Mouse (Mus musculus) cerebellum, postnatal 36 days (tissue): ENCODE data around the gene ccdc198.
"Not testable (repeated sequence)": the region's sequence is repeated elsewhere in the genome, so short reads cannot be mapped to it uniquely, and the experiment has no call there.

Experiments
- DNase-seq, 2 experiments: peaks; one replicate each; pipeline ENCODE4 v3.0.0; 2021 to 2022; ENCODE audit warnings: mixed read lengths in 2 of 2

The ccdc198 gene

DNA sequence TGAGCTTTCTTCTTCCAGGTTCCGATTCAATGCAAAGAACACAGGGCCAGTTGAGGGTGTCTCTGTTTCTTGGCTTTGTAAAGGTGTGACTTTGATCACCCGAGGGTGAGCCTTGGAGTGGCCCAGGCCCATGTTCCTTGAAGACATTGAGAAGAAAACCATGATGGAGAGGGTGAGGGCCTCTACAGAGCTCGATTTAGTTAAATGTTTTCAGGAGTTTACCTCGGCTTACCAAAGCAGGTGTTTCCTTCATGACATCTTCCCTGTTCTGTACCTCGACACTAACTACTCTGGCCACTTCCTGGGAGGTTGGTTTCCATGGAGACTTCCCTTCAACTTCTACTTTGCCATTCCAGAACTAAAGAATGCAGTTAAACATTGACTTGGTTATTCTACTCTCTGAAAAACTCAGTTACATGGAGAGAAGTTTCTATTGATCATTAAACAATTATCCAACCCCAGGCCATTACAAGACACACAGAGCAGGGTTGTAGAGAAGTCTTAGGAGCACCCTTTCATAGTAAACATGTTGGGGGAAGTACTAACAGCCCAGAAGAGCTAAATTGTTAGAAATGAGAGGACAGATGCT is at the start of gene ccdc198:
TSS of gene ccdc198 (minus strand) at position 349 of the 589 bp plus-strand sequence.
- DNase-seq = no peak

DNA sequence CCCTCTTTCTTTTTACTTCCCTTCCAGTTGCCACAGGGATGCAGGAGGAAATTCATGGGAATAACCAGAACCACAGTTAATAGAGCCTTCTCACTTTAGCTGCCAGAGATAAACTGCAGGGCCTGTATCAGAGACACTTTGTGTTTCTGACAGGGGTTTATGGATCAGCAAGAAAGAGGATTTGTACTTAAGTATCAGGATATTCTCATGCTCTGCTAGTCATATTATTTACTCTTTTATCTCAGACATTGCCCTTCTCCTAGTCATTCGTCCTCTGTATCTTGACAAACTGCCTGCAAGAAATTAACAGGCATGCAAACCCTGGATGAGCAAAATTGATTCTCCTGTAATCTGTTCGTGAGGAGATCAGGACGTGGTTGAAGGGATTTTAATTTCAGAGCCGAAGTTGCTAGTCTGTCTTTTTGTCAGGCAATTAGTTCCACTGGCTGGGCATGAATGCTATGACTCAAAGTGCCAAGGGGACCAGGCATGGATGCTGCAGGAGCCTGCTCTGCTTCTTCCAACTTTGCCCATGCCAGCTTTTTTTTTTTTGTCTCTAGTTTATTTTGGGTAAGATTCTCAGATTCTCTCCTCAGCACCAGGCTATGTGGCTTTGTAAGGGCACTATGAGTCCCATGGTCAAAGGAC is 48.7 kb upstream of the ccdc198 start:
- peak in 1 of 2 experiments; percentile 15 for DNase-seq

DNA sequence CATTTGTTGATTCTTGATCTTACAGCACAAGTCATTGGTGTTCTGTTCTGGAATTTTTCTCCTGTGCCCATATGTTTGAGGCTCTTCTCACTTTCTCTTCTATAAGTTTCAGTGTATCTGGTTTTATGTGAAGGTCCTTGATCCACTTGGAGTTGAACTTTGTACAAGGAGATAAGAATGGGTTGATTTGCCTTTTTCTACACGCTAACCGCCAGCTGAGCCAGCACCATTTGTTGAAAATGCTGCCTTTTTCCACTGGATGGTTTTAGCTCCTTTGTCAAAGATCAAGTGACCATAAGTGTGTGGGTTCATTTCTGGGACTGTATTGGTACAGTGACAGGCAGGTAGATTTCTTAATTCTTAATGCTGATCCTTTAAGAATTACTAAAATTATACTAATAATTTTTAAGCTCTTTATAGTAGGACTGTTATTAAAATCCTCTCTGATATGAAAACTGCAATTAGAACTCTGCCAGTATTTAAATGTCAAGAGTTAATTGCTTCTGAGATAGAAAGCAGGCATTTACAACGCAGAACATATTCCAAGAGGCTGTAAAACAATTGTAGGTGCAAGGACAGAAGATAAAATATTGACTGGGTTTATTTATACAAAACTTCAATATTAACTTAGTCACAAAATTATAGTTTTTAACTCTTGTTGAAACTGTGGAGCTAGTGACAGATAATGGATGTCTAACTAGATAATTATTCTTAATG is 44.9 kb upstream of the ccdc198 start:
- DNase-seq = no peak

DNA sequence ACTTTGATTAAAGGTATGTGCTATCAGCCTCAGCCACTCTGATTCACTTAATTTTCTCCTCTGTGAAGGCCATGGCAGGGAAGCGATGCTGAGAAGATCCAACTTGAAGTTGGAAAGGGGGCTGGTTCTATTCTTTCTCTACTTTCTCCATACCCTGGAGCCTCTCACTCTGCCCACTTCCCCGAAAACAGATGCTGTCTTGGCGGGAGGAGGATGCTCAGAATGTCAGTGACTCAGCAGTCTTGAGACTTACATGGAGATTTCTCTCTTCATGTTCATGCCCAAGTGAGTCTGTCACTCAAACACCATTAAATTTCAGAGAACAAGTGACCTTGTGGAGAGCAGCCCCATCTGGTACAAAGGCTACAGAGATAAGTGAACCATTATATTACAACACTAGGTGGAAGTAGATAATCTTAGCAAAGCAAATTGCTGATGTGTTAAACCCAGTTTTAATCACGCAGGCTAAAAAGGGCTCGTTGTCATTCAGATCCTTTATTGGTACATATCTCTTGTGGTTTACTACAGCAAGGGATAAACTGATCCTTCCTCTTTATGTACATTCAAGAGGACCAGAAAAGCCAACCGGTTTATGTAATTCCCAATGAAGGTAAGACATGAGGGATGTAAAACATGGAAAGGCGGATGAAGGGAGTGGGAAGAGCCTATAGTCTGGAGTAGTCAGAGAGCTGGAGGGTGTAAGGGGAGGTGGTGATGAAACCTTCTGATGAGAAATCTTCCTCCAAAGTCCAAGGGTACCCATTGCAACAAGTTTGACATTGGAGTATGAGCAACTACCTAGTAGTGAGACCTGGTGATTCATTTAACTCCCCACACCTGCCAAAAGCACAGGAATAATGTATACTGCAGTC is 38.7 kb upstream of the ccdc198 start:
- DNase-seq = no peak

DNA sequence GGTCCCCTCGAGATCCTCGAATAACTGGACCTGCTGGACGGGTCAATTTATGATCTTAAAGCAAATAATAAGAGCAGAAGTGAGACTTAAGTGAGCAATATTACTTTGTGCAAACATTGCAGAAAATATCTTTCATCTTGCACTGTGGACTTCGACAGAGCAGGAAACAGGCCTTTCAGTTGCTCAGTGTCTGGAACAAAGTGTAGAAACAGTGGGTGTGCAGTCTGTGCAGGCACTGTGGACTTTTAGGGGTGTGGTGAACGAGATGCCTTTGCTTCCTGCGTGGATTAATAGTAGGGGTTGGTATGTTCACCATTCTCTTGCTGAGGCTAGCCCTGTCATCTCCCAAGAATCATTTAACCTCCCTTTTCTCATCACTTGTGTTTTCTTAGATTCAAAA is 33.6 kb upstream of the ccdc198 start:
- no peak for DNase-seq

DNA sequence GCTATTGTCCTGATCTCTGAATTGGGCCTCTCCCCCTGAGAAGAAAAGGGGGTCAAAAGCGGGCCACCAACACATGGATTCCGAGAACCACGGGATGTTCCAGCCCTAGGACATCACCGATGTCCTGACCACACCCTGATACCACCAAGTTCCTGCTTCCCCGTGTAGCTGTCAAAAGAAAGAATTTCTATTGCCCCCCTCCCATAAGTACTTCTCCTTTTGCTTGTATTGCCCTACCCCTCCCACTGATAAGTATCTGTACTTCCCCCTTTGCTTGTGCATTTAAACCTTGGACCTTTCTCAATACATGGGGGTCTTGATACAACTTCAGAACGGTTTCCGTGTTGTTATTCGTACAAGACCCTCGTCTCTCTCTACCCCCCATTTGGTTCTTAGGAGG is 33.2 kb upstream of the ccdc198 start:
- not testable (repeated sequence) for DNase-seq

DNA sequence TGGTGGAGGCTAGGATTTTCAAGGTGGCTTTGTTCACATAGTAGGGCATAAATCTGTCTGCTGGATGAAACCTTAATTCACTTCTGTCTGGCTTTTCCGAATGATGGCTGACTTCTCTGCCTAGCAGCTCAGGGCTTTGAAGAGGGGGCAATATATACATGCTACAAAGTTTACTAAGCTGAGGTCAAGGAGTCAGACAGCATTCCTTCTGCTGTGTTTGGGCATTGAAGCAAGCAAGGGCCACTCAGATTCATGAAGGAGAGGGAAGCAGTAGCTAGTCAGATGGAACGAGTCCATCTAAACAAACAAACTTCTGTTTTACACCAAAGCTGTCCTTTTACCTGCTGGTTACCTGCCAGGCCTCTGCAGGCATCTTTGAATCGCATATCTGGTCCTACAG is 32.4 kb upstream of the ccdc198 start:
- no peak for DNase-seq

DNA sequence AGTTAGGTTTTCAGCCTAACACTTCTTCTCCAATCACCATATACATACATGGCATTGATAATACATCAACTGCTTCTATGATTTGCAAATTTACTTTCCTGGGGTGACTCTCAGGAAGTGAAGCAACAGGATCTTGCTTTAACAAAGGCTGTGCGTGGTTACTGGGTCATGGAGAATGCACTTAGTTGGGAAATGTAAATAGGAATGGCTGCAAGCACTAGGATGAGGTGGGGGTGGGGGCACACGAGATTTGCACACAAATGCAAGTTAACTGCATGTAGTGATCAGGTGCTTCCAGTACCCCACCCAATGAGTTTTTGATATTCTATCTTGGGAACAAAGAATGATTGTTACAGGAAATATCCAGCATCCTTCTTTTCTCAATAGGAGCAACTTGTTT is 30.1 kb upstream of the ccdc198 start:
- no peak for DNase-seq

DNA sequence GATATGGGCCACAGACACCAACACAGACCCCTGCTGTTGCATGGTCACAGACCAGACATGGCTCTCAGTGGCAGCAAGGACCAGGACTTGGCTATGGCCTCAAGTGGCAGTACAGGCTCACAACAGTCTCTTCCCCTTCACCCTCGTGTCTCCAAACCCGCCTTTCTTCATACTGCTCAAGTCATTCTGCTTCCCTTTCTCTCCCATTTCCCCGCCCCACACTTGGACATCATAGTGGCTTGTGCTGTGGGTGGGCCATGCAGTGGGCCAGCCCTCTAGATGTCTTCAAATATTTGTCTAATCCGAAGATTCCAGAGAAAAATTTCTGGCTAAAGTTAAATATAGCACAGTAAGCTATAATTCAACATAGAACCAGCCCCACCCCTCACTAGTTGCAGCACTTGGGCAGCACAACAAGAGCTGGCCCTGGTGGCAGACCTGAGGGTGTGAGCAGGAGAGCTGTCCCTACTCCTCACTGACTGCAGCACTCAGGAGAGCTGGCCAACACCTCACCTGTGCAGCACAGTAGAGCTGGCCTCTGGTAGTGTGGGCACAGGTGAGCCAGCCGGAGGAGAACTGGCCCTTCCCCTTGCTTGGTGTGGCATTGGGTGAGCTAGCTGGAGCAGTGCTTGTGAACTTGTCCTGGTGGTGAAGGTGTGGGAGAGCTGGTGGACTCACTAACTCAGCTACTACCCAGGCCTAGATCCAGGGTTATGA is 20.2 kb upstream of the ccdc198 start:
- DNase-seq = no peak

DNA sequence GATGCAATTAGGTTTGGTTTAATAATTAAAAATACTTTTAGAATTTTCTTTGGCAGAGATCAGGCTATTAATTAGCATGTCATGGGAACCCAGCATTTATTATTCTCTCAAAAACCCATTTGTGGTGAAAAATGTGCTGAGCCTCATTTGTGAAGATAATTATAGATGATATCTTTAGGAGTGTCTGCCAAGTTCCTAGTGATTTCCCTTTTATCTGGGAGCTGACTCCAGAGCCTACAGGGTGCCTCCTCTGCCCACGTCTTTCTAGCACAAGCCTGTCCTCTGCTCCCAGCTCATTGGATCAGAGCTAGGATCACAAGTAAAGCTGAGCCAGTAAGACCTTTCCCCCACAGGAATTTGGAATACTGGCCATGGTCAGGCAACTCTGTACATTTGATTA is 3.8 kb downstream of the ccdc198 start:
- DNase-seq = no peak

DNA sequence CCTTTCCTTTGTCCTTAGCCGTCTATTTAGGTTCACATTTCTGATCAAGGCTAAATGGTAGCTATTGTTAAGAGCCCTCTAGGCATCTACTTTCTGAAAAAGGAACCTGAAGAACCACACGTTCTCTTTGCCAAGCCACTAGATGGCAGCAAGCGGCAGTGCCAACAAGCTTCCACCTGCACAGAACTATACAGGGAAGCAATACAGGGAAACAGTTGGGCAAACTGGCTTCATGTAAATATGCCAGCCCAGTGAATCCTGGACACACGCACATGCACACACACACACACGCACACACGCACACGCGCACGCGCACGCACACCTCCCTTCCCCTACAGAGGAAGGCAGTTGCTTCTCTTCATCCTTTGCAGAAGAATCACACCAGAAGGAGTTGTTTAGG is 7.1 kb downstream of the ccdc198 start:
- peak; percentile 76 for DNase-seq

DNA sequence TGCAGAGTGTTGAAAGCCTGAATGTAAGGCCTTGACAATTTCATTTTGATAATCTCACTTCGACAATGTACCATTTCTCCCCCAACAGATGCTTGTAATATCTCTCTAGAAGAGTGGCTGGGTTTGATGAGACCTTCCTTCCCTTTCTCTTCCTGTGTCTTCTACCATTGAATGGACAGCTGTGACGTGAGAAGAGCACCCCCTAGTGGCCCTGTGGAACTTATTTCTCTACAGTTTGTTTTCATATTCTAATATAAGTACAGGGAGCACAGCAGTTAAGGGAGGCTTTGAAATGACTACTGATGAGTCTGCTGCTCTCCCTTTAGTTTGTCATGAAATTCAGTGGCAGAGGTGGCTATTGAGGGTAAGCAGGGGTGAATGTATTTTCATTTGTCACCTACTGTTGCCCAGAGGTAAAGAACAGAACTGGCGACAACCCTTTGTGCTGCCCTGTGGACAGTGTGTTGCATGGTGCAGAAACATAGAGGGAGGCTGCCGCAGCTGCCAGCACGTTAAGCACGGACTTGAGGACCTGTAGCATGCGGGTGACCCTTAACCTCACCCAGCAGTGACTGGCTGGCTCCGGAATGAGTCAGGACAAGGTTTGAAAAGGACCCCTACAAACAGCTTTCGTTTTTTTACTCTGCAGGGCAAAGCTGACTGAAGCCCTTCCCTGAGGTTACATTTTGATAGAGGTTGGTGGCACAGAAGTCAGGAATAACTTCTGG is 10.3 kb downstream of the ccdc198 start:
- peak; percentile 21 to 43 for DNase-seq

DNA sequence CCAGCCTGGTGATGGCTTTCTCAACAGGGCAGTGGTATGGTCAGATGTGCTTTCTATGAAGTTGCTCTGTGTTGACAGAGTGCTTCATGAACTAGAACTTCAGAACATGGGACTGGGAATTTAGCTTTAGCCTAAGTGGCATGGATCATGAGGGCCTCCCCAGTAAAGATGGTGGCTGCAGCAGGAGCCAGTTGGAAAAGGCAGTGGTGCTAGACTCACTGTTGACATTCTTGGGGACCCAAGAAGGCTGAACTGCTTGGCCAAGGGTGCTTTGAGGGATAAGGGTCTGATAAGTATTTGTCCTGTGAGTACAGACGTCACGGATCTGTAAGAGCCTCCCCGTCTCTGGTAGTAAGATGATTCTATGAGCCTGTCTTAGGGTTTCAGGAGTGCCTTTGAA is 13.4 kb downstream of the ccdc198 start:
- no peak for DNase-seq

DNA sequence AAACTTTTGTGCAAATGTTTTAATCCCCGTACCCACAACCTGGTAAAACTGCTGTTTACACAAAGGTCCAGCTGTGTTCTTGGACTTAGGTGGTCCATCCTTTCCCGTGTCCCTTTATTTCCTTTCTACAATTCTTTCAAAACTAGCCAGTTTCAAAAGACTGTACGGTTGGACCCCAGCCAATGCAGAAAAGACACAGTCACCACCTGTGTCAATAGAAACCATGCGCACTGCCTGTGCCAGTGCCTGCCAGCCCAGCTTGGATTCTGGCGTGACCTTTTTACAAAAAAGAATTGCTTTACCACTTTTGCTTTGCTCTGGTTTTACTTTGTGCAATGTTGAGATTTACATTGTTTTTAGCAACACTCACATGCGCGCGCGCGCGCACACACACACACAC is 18.3 kb downstream of the ccdc198 start:
- peak; percentile 39 to 47 for DNase-seq

DNA sequence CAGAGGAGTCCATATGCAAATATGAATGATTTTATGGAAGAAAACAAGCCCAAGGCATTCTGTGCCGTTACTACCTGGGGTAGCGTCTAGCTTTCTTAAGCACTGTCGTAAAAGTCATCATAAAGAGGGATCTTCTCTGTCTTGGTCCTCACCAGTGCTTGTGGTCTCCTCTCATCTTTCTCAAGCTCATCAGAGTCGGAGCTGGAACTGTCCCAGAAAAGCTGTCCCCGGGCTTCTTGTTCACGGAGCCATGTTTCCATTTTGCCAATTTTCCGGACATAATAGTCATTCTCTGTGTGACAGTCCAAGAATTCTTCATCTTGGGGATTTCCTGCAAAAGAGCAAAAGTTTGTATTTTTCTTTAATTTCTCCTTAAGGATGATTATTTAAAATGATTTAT is 18.8 kb downstream of the ccdc198 start:
- no peak for DNase-seq

DNA sequence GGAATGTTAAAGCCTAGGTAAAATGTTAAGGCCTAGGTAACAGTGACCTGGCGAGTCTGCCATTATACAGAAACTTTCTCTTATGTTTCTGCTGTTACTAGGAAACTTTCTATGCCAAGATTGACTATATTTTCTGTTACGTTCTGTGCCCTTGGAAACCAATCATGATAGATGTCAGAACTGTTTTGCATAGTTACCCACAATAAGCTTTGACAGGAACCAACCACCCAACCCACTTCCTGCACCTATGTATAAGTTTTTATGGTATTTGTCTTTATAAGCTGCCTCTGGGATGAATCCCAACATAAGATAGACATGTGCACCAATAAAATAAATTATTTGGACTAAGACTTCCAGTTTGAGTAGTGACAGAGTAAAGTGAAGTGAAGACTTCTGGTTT is 23.5 kb downstream of the ccdc198 start:
- no peak for DNase-seq

DNA sequence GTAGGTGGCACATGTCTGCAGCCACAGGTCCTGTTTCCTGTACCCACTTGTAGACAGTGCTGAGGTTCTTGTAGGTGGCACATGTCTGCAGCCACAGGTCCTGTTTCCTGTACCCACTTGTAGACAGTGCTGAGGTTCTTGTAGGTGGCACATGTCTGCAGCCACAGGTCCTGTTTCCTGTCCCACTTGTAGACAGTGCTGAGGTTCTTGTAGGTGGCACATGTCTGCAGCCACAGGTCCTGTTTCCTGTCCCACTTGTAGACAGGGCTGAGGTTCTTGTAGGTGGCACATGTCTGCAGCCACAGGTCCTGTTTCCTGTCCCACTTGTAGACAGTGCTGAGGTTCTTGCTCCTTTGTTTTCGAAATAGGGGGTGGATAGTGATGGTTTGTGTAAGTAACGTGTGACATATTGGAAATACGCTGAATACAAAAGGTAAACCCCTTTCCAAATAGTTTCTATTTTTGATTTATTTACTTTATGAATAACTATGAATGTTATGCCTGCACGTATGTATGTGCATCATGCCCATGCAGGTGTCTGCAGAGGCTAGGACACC is 25.7 kb downstream of the ccdc198 start:
- DNase-seq = not testable (repeated sequence)

DNA sequence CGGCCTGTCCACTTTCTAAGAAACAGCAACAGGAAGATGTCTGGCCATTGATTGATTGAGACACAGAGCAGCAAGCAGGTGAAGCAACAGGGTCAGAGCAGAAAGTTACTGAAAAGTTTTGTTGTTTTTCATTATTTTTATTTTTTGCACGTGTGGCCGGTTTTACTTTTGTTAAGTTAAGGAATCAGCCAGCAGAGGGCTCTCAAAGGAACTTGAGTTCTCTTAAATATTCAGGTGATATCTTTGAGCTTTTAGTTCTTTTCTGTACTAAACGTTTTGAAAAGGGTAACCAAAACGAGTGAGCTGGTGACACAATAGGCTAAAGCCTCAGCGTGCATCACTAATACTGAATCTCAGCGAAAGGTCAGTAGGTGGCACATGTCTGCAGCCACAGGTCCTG is 26.6 kb downstream of the ccdc198 start:
- no peak for DNase-seq

DNA sequence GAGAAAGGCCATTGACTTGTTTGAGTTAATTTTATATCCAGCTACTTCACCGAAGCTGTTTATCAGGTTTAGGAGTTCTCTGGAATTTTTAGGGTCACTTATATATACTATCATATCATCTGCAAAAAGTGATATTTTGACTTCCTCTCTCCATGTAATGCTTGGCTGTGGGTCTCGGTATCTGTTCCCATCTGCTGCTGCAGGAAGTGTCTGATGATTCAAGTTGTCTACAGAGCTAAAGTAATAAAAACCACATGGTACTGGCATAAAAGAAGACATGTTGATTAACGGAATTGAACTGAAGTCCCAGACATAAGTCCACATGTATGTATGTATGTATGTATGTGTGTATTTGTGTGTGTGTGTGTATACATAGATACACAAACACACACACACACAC is 35.1 kb downstream of the ccdc198 start:
- DNase-seq = not testable (repeated sequence)

DNA sequence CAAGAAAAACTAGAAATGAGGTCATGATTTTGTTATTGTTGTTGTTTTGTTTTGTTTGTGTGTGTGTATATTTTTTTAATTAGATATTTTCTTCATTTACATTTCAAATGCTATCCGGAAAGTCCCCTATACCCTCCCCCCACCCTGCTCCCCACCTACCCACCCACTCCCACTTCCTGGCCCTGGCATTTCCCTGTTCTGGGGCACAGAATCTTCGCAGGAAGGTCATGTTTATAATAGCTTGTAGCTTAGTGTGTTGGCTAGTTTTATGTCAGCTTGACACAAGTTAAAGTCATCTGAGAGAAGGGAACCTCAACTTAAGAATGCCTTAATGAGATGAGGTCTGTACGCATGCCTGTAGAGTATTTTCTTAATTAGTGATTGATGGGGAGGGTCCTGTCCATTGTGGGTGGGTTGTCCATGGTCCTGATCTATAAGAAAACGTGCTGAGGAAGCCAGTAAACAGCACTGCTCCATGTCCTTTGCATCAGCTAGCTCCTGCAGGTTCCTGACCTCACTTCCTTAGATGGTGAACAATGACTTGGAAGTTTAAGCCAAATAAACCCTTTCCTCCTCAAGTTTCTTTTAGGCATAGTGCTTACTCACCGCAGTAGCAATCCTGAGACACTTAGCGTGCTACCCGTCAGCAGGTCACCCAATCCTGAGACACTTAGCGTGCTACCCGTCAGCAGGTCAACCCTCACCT is 44.0 kb downstream of the ccdc198 start:
- DNase-seq = no peak

DNA sequence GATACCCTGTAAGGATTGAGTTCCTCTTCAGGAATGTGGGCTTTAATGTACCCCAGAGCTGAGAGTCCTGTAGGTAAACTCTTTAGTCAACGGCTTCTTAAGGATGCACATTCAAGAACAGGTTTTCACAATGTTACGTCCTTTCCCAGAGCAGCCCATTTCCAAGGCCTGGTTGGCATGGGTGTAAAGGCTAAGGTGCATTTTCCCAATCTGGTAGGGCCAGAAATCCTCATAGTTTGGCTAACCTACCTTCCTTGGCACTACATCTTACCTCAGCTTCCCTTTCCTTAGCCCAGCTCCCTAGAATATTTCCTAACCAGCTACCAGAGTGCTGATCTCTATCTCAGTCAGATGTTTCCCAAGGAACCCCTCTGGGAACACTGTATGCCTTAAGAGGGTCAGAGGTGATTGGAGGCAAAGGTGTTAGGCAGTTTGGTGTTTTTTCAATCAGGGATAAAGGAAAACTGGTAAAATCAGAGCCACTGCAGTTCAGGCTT is 48.2 kb downstream of the ccdc198 start:
- no peak for DNase-seq
